Mouse (Mus musculus): ENCODE measurements at regions not wholly inside any gene's neighbourhood (a gene's known extent, or its start where the extent isn't known, plus 50 kb on each side); places are given as distances from the start of the nearest gene placed in this dataset.

GRCm38 (mm10) chr4:78666326-78666725 is 454.6 kb upstream of the Ptprd start:
- H3K4me3 ChIP-seq, result no peak overlapping the region
- no peaks in the 10 kb centered on the region for H3K27me3 ChIP-seq (ENCODE audit: insufficient read depth, poor library complexity, severe bottlenecking)
- 85% methylated on average over 1 of the region's 1 CpGs for WGBS
- H3K9me3 ChIP-seq, result no peaks in the 10 kb centered on the region
- no peaks in the 10 kb centered on the region for H3K4me1 ChIP-seq (replicated peaks)
- no peak for DNase-seq (ENCODE audit: low spot score)
- H3K27ac ChIP-seq, result no peak overlapping the region
- no peaks in the 10 kb centered on the region for H3K36me3 ChIP-seq

DNA sequence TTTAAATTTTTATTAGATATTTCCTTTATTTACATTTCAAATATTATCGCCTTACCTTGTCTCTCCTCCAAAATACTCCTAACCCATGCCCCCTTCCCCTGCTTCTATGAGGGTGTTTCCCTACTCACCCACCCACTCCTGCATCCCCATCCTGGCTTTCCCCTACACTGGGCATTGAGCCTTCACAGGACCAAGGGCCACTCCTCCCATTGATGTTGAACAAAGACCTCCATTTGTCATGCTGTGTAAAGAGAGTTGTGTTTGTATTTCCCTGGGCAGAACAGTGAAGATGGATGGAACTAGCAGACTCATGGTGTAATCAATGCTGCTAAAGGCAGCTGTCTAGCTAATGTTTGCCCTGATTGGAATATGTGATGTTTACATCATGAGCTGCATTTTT is 431.0 kb upstream of the Ptprd start:
- peak; percentile 7 for DNase-seq (ENCODE audit: low spot score)
- Histone ChIP-seq H3K27ac (no peak overlapping the region), H3K36me3 (no peaks in the 10 kb centered on the region), H3K9me3 (no peaks in the 10 kb centered on the region), H3K4me3 (no peak overlapping the region), H3K4me1 (replicated peaks) (peaks cover 5% of the 10 kb centered on the region; the same call in 1 of the 2 replicates), H3K27me3 (ENCODE audit: insufficient read depth, poor library complexity, severe bottlenecking) (no peaks in the 10 kb centered on the region)
- 73% methylated on average over 1 of the region's 1 CpGs for WGBS

GRCm38 (mm10) chr4:78606461-78606830 is 394.7 kb upstream of the Ptprd start:
- no peaks in the 10 kb centered on the region for H3K27me3 ChIP-seq (ENCODE audit: insufficient read depth, poor library complexity, severe bottlenecking)
- H3K9me3 ChIP-seq, result no peaks in the 10 kb centered on the region
- H3K27ac ChIP-seq, result peak overlapping the region; percentile 64
- WGBS, result 8% methylated on average over 18 of the region's 18 CpGs
- DNase-seq (ENCODE audit: low spot score), result peak; percentile 25
- peaks cover 6% of the 10 kb centered on the region for H3K4me1 ChIP-seq (replicated peaks)
- peak overlapping the region; percentile 45 for H3K4me3 ChIP-seq
- no peaks in the 10 kb centered on the region for H3K36me3 ChIP-seq

DNA sequence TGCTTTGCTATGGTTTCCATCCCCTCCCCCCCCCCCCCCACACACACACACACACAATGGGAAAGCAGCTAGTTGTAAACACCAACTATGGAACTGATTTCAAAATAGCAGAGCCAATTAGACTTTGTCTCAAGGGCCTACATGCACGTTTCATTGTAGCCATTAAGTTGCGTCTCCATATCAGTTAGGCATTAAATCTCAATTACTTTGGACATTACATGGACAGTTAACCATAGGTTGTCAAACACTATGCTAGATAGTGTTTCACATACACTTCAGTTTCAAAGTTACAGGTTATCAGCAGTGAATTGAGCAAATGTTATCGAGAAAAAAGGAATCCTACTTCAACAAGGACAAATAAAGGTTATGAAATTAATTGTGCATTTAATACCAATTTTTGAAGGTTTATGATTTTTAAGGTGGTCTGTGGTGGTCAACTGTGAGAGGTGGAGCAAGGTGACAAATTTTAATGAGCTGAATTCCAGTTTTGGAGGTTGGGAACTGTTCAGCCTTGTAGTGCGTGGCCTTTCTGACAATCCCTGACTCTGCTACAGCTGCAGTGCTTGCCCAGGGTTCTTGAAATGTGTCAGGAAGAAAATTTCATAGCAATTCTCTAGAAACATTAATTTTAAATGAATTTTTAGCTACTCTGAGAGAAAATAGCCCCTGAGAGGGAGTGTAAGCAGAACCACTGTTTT is 394.2 kb upstream of the Ptprd start:
- Histone ChIP-seq H3K27ac (peak overlapping the region; percentile 64), H3K36me3 (no peaks in the 10 kb centered on the region), H3K9me3 (no peaks in the 10 kb centered on the region), H3K4me1 (replicated peaks) (peaks cover 6% of the 10 kb centered on the region), H3K4me3 (peak overlapping the region; percentile 45), H3K27me3 (ENCODE audit: insufficient read depth, poor library complexity, severe bottlenecking) (no peaks in the 10 kb centered on the region)
- DNase-seq (ENCODE audit: low spot score), result no peak
- WGBS, result 88% methylated on average over 4 of the region's 4 CpGs

DNA sequence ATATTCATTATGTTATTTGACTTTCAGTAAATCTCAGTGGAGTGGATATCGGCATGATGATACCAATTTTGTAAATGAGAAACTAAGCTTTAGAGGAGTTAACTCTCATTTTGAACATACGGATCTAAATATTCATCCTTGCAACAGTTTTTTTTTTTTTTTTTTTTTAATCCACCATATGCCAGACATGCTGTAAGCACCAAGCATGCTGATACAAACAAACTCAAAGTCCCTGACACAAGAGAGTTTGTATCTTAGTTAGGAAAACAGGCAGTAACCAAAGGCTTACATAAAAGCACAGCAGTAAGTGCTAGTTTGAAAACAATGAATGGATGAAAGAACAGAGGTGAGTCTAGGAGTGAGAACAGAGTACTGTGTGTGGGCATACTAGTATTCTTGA is 369.8 kb upstream of the Ptprd start:
- H3K36me3 ChIP-seq, result no peaks in the 10 kb centered on the region
- no peaks in the 10 kb centered on the region for H3K9me3 ChIP-seq
- H3K4me3 ChIP-seq, result no peak overlapping the region
- H3K27me3 ChIP-seq (ENCODE audit: insufficient read depth, poor library complexity, severe bottlenecking), result no peaks in the 10 kb centered on the region
- no peak overlapping the region for H3K27ac ChIP-seq
- no peak for DNase-seq (ENCODE audit: low spot score)
- no peaks in the 10 kb centered on the region for H3K4me1 ChIP-seq (replicated peaks)
- 89% methylated on average over 2 of the region's 2 CpGs for WGBS

- DNase-seq (ENCODE audit: low spot score), result no peak
- Histone ChIP-seq H3K9me3 (no peaks in the 10 kb centered on the region), H3K27me3 (ENCODE audit: insufficient read depth, poor library complexity, severe bottlenecking) (no peaks in the 10 kb centered on the region), H3K36me3 (no peaks in the 10 kb centered on the region), H3K4me3 (no peak overlapping the region), H3K4me1 (replicated peaks) (no peaks in the 10 kb centered on the region), H3K27ac (no peak overlapping the region)
- WGBS, result 86% methylated on average over 2 of the region's 2 CpGs
These were observed 353.6 kb upstream of the Ptprd start for GRCm38 (mm10) chr4:78565356-78565755.
